Mouse (Mus musculus): ENCODE data around the gene Ddx31.

DNA sequence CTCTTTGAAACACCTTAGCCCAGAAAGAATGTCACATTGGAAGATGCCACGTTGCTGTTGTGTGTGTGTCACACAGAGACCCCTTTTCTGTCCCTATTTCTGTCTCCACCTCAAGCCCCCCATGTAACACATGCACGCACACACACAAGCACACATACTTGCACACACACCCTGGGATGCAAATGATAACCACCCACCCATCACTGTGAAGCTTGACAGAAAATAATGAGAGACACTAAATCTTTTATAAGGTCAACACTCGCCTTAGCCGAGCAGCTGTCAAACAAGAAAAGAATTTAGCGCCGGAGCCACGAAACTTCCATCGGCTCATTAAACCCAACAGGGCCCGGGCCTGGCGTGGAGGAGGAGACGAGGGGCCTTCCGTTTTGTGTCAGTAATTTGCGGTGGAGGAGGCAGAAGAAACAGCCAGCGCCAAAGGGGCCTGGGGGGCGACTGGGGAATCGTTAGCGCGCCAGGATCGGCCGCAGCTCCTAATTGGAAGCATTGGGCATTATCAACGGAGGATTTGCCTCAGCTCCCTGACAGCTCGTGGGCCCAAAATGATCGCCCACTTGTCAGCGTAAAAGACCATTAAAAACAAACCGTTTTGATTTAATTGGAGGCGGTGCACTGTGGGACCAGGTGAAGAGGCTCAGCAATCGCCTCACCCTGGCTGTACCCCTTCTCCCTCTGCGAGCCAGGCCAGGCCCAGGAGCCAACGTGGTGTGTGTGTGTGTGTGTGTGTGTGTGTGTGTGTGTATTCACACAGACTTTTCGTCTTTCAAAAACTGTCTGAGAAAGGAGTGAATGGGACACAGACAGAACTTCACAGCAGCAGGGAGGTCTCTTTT, 103.7 kb downstream of the Ddx31 start:
- TF ChIP-seq CTCF (IDR thresholded peaks at IDR 0.05; ENCODE audit: low read depth, low read length) (no peak), POLR2A (IDR thresholded peaks at IDR 0.05; ENCODE audit: borderline replicate concordance, low read depth, low read length) (no peak)

Data from bone marrow macrophage, adult 2 months (primary cell).